Mouse (Mus musculus): ENCODE data around the gene Synpo2. TPM values are rescaled to one million over a fixed set of nuclear protein-coding genes. Genes with fewer than 3 reads are reported as not detected.

Synpo2 gene
- total RNA-seq, 2 experiments from 2014 or later = 36.9 to 37.5 TPM

DNA sequence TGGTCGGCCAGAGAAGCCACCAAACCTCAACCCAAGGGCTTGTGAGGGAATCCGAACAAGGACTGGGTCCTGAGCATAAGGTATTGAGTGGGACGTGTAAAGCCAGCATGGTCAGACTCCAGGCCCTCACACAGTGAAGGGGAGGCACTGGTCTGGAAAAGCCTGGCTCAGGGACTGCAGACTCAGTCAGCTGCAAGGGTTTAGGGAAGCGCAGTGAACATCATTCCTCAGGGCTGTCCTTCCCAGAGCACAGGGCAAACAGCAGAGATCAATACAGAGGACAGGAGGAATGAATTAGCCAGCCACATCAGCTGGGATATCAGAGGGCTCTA is 72.8 kb downstream of the Synpo2 start:
- DNase-seq = no peak

DNA sequence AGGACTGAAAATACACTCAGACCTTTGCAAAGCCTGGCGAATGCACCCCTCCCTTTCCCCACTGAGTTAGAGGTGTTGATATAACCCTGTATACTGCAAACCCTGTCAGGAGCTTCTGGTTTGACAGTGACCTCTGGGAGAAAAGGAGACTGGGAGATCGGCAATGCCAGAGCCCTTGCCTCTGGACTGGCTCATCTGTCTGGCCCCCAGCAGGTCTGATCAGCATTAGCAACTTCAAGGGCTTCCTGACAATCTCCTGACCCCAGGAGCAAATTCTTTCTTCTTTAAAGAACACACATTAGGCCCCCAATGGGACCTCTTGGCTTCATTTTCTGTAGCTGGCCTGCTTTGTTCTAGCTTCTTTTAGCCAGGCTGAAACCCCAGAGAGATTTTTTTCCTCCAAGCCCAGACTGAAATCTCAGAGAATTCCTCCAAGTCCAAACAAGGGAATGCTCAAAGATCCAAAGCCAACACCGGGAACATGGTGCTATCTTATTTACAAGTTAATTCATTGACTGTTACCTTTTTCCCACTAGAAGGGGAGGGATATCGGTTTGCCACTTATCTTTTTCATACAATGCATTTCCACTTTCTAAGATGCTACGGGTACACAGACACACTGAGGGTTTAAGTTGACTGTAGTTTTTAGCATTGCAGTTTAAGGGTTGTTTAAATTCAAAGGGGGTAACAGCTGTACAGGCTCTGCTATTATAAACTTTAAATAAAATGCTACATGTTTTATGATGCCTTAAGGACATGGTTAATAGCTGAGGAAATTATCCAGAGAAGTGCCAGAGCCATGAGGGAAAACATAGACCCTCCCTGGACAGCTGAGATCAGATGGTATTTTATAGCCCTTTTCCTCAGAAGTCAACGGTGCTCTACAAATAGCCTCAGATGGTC is 73.4 kb downstream of the Synpo2 start:
- DNase-seq = no peak

- DNase-seq = peak; percentile 71
Measured at GRCm38 (mm10) chr3:123160792-123161191, 75.2 kb downstream of the Synpo2 start.

- DNase-seq = peak; percentile 79
Measured at GRCm38 (mm10) chr3:123159139-123159824, 76.7 kb downstream of the Synpo2 start.

GRCm38 (mm10) chr3:123158579-123158978 is 77.4 kb downstream of the Synpo2 start:
- DNase-seq = peak; percentile 77

- DNase-seq = no peak
Measured at GRCm38 (mm10) chr3:123153337-123153736, 82.6 kb downstream of the Synpo2 start.

DNA sequence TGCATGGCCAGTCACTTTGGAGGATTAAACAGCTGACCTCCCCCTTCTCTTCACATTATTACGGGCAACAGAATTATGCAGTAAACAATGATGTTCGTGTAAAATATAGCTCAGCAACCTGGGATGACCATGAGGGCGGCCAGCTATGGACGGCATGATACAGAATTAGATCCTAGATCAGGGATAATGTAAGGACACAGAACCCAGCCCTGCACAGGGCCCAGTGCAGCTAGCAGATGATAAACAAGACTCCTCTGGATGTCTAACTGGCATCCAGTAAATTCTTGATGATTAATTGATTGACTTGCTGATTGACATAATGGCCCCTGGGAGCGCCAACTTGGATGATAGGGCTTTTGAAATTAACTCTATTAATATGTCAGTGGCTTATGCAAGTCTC is 83.0 kb downstream of the Synpo2 start:
- no peak for DNase-seq

- DNase-seq = no peak
Measured at GRCm38 (mm10) chr3:123150523-123151135, 85.3 kb downstream of the Synpo2 start.

GRCm38 (mm10) chr3:123149380-123150162 is 86.4 kb downstream of the Synpo2 start:
- no peak for DNase-seq

GRCm38 (mm10) chr3:123148641-123149040 is 87.3 kb downstream of the Synpo2 start:
- no peak for DNase-seq

DNA sequence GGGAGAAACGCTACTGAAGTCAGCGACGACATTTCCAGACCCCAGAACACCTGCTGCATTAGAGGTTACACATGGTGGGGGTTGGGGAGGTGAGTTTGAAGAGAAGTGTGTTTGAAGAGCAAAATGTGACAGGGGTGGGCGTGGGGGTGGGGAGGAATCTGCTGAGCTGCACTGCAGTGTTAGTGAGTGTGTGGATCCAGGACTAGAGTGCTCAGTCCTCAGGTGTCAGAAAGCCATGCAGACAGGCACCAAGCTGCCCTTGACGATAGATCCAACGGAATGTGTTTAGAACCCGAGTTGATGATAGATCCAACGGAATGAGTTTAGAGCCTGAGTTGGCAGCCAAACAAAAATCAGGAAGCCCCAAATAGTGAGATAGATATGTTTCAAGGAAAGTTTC is 89.4 kb downstream of the Synpo2 start:
- no peak for DNase-seq

GRCm38 (mm10) chr3:123145942-123146341 is 90.0 kb downstream of the Synpo2 start:
- no peak for DNase-seq

- DNase-seq = no peak
Measured at GRCm38 (mm10) chr3:123143412-123143811, 92.5 kb downstream of the Synpo2 start.

GRCm38 (mm10) chr3:123142298-123142697 is 93.7 kb downstream of the Synpo2 start:
- no peak for DNase-seq

DNA sequence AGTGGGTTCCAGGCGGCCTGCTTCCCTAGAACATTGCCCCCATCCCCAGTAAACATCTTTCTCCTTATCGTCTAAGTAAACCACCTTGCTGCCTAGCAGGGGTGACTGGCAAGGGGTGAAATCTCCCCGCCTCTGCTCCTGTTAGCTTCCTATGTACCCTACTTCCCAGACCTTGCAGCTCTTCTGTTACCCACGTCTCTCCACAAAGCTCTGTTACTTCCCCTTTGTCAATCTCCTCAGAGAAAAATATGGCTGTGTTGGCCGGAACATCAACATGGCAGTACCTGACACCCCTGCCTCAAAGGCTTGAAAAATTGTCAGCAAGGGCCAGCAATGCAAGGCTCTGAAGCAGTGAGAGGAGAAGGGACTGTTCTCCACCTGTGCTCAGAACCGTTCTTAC is 94.9 kb downstream of the Synpo2 start:
- no peak for DNase-seq

- DNase-seq = no peak
Measured at GRCm38 (mm10) chr3:123140134-123140533, 95.8 kb downstream of the Synpo2 start.

DNA sequence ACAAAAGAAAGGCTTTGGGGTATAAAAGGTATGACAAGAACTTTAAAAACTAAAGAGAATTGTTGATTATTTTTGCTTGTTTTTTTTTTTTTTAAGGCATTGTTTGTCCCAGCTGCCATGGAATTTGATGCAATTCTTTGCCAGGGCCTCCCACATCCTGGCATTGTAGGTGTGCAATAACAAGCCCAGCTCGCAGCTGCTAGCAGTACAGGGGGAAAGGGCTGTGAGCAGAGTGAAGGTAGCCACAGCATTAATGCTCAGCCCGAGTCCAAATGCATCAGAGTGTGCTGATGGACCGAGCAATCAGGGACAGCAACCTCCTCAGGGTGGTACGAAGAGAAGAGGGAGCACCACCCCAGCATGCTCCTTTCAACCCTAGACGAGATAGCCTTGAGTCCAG is 96.3 kb downstream of the Synpo2 start:
- no peak for DNase-seq

DNA sequence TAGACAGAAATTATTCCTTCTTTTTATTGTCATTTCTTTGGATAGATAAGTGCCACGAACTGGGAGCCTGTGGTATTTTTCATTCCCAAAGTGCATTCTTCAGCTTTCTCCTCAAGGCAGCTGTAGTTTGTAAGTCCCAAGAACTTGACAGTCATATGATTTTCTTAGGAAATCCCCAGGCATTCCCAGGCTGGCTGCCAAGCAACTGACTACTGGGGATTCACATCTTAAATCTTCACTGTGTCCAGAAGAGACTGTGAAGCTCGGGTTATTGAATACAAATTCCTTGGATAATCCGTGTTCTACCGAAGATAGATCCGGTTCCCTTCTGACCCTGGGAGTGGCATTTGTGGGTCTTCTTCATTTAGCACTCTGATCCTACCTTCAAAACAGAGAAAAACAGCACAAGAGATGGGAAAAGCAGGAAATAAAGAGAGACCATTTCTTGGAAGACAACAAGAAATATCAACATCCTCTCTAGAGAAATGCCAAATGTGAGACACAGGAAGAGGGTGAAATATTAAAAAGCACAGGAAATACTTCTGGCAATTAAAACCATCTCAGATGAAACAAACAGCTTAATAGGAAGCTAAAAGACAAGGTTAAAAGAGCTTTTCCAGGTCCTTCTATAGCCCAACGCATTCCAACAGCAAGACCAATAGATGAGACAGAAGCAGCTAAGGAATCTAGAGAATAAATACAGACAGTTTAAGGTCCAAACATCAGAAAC is 97.5 kb downstream of the Synpo2 start:
- peak; percentile 83 for DNase-seq

DNA sequence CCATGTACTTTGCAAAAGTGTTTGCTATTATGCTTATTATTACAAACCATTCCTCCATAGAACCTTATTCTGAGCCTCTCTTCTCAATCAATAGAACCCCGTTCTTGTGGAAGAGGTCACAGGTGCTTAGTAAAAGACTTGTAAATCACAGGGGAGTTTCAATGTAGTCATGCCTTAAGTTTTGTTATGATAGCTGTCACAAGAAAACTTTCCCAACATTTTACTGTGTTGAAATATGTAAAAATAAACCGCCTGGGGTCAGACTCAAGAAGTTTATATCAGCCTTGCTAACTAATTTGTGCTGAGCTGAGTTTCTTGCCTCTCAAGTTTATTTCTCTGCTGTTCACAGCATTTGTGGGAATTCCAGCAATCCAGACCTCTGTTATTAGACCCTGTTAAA is 103.8 kb downstream of the Synpo2 start:
- no peak for DNase-seq

- no peak for DNase-seq
Measured at GRCm38 (mm10) chr3:123131151-123131756, 104.7 kb downstream of the Synpo2 start.
